Mouse (Mus musculus) thymus, adult 18-20 months (tissue): ENCODE results near the gene Lman2l.

Experiments
- DNase-seq, 2 experiments: peaks; one replicate each; pipeline ENCODE4 v3.0.0; 2022; ENCODE audit warnings: mixed read lengths in 2 of 2

Lman2l gene

GRCm38 (mm10) chr1:36457388-36458014 lies 12.4 kb upstream of the Lman2l start:
- no peak for DNase-seq

- no peak for DNase-seq
These were observed 9.2 kb upstream of the Lman2l start for GRCm38 (mm10) chr1:36454055-36454815.

- no peak for DNase-seq
These were observed 1.8 kb upstream of the Lman2l start for GRCm38 (mm10) chr1:36446841-36447240.

GRCm38 (mm10) chr1:36446106-36446824 lies 1.2 kb upstream of the Lman2l start:
- no peak for DNase-seq

- no peak for DNase-seq
These were observed 437 bp upstream of the Lman2l start for GRCm38 (mm10) chr1:36445508-36445907.

- DNase-seq = no peak
These were observed 4.0 kb downstream of the Lman2l start for GRCm38 (mm10) chr1:36441101-36441500.

- no peak for DNase-seq
These were observed 7.8 kb downstream of the Lman2l start for GRCm38 (mm10) chr1:36437223-36437622.

GRCm38 (mm10) chr1:36436515-36436914 lies 8.6 kb downstream of the Lman2l start:
- DNase-seq = no peak

GRCm38 (mm10) chr1:36435071-36435470 lies 10.0 kb downstream of the Lman2l start:
- peak; percentile 41 to 69 for DNase-seq

GRCm38 (mm10) chr1:36433616-36434015 lies 11.5 kb downstream of the Lman2l start:
- DNase-seq = no peak

GRCm38 (mm10) chr1:36432999-36433398 lies 12.1 kb downstream of the Lman2l start:
- DNase-seq = no peak

- DNase-seq = peak in 1 of 2 experiments; percentile 28
These were observed 15.6 kb downstream of the Lman2l start for GRCm38 (mm10) chr1:36429511-36429910.

GRCm38 (mm10) chr1:36404531-36404930 lies 40.5 kb downstream of the Lman2l start:
- no peak for DNase-seq

GRCm38 (mm10) chr1:36401509-36401908 lies 43.6 kb downstream of the Lman2l start:
- no peak for DNase-seq

- no peak for DNase-seq
These were observed 48.0 kb downstream of the Lman2l start for GRCm38 (mm10) chr1:36397041-36397440.

- DNase-seq = no peak
These were observed 65.5 kb downstream of the Lman2l start for GRCm38 (mm10) chr1:36379582-36379981.

- DNase-seq = no peak
These were observed 66.2 kb downstream of the Lman2l start for GRCm38 (mm10) chr1:36378880-36379279.

- DNase-seq = no peak
These were observed 72.9 kb downstream of the Lman2l start, which contains the start of gene Fer1l5 for GRCm38 (mm10) chr1:36371934-36372845. TSS of gene Fer1l5 (plus strand) at chr1:36372291.

- no peak for DNase-seq
These were observed 74.2 kb downstream of the Lman2l start for GRCm38 (mm10) chr1:36370918-36371317.
